Mouse (Mus musculus) c-Kit-positive CD71-negative TER-119-negative erythroid progenitor cells, embryonic 14.5 days (primary cell): Measurements from ENCODE around the gene Fndc7.
"Not testable (repeated sequence)": the region's sequence is repeated elsewhere in the genome, so short reads cannot be mapped to it uniquely, and the experiment has no call there.

Experiments used
- DNase-seq: peaks from one replicate; pipeline ENCODE4 v3.0.0-alpha.2; 2013; ENCODE audit warnings: low read depth

Gene Fndc7

DNA sequence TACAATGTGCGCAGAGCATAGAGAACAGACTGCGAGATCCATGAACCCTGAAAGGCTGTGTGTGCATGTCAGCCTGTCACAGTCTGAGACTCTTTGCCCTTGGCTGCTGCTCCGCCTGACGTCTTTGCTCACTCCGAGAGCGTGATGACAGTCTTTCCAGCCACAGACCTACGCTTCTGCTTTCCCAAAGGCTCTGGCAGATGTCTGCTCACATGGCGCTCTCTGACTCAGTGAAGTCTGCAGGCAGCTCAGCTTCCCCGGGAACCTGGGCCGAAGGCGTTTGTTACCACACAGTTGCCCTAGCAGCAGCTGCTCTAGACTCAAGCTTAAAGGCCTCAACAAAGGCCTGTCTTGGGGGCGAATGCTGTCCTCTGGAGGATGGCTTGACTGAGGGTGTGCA is 34.4 kb downstream of the Fndc7 start:
- no peak for DNase-seq

DNA sequence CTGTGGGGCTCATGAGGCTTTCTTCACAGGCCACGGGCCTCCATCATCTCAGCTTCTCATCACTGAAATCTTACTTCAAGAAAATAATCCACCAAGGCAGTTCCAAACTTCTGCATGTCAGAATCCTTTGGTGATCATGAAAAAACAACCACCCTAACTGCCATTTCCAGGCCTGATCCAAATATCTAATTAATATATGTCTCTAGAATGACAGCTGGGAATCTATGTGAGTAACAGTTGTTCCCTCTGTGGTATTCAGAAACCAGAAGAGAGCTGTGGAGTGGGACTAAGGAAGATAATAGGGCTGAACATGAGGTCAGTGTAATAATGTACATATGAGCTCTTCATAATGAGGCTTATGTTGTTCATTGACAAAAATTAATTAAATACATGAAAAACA is 36.5 kb downstream of the Fndc7 start:
- DNase-seq: no peak

DNA sequence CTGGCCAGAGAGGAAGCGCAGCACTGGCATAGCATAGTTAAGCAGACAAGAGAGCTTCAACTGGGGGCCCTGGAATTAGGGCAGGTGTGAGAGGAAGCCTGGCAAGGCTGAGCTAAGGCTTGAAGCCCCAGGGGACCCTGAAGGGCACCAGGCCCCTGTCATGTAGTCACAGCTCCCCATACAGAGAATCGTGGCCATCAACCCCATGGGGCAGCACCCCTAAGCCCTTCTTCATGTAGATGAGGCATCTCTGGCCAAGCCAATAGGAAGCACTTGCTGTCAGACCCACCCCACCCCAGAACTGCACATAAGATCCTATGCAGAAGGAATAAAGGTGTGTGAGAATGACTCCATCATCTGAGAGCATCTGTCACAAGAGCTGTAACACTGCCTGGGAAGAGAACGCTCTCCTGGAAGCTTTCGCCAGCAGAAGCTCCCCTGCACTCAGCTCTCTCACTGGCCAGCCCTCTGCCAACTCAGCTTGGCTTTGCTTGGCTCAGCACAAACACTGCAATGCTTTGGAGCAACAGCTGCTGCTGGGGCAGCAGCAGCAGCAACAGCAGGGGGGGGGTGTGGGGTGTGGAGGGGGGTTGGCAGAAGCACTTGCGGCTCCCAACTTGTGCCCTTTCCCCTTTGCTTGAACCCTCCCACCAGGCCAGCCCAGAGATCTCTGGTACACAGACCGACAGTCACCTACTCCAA is 37.7 kb downstream of the Fndc7 start:
- no peak for DNase-seq

DNA sequence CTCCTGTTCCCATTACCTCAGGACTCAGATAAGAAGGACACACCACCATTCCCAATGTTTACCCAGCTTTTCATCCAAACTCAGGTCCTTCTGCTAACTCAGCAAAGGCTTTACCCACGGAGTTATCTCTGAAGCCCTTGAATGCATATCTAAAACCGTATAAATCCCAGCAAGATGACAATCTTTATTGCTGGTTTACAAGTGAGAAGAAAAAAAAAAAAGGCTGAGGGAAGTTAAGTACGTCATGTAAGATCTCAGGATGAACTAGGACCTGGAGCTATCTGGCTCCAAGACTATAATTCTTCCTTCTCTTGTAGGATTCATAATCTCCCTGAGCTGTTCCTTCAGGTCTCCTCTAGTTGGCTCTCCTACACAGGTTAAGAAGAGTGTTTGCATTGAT is 38.3 kb downstream of the Fndc7 start:
- no peak for DNase-seq

DNA sequence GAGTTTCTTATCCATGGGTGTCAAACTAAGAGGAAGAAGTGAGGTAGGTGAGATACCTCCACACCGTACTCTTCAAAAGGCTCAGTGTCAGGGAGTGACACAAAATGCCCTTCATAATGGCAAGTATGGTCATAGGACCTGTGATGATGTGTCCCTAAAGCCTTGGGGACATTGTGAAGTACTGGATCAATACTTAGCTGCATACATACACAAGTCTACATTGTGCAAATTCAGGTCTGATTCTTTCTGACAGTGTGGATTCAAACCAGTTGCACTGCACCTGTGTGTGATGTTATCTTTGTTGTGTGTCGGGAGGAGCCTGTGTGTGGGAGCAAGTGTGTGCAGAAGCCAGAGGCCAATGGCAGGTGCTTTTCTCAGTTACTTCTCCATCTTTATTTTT is 38.7 kb downstream of the Fndc7 start:
- DNase-seq: no peak

DNA sequence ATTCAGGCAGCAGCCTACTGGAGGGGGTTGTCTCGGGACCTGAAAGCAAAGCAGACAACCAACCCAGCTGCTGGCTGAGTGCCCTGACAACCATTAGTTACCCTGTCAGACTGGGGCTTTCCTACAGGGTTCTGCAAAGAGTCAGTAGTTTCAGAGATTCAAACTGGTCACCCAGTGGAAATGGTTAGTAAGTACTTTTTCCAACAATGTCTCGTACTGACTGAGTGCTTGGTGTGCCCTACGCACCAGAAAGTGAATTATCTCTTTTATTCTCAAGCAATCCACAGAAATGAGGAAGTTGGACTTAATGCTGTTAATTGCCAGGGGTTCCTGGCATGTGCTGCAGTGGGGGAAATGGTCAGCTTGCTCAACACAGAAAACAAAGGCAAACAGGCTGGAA is 39.3 kb downstream of the Fndc7 start:
- no peak for DNase-seq

DNA sequence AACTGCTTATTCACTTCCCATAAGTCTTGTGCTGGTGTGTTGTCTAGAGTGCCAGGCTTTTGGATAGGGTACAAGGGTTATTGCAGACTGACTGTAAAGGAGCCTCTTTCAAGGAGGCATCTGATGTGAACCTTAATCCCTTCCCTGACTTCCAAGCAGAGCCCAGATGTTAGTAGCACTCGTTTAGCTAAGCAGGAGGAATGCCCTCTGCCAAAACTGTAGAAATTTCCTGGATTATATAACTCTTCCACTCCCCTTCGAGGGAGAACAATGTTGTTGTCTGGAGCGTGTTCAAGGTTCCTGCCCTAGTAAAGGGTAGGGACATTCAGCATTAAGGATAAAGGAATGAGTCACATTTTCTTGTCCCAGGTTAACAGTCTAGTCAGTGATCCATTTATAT is 43.2 kb downstream of the Fndc7 start:
- no peak for DNase-seq

DNA sequence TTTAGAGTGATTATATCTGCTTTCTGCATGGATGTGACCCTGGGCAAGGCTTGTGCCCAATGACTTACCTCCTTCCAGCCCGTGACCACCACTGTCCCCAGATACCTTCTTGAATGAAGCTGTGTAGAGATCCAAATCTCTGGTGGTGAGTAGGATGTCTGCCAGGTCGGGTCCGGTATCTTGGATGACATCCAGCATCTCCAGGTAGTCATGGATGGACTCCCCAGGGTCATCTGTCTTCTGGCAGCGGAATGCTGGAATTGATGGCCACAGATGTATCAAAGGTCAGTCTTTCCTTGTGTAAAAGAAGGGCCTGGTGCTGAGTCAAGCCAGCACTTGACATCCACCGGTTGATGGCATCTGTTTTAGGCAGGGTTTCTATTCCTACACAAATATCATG is 45.3 kb downstream of the Fndc7 start:
- no peak for DNase-seq

DNA sequence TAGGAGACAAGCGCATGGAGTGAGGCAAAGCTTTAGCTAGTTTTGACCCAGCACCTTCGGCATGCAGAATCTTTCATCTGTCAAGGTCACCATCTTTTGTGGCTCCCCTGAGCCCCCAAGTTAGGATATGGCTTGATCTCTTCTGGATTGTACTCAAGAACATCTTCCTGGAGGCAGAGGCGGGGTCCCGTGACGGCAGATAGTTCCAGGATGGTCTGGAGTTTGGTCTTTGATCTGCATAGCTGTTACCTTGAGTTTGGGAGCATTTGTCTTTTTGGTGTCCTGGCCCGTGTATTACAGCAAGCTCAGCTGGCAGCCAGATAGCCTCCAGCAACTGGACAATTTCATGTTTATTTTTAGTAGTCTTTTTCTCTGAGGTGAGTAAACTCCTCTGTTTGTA is 45.8 kb downstream of the Fndc7 start:
- no peak for DNase-seq

DNA sequence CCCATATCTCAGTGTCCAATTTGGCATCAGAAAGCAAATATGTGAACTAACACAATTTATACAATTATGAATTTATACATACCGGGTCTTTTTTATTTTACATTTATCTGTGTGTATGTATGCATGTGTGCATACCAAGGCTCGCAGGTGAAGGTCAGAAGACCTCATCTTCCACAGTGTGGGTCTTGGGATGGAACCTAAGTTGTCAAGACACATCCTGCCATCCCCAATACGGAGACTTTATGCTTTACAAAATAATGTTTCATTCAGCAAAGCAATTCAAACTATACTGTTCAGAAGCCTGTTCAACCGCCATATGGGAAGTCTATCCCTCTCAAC is 49.1 kb downstream of the Fndc7 start:
- no peak for DNase-seq

DNA sequence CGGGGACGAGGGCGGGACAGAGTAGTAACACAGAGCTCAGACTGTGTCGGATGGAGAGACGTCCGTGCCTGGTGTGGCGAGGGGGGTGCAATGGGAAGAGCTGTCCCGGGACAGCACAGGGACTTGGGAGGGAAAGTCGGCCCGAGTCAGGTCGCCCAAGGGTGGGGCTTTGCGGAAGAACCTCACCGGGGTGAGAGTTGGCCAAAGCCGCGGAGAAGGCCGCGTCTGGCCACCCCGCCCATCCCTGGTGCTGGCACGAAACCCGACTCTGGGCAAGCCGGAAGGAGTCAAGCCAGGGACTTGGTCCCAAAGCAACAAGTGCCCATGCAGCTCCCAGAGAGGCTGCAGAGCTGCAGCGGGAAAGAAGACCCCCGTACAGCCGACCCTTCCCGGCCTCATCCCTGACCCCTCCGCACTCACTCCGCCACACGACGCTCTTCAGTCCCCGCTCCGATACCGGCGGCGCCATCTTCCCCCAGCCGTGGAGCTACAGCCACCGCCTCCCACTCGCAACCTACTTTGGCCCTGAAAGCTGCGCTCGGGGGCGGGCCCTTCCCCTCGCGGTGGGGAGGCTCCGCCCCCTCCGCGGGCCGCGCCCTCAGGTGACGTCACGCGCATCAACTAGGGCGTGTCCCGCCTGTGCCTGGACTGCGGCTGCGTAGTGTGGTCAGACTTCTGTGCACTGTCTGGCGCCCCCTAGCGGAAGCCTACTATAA is 49.6 kb downstream of the Fndc7 start, which contains the start of gene Stxbp3:
Gene Stxbp3, minus strand, starts transcription at position 527 of the 716 bp plus-strand sequence.
- DNase-seq: peak; percentile 98

DNA sequence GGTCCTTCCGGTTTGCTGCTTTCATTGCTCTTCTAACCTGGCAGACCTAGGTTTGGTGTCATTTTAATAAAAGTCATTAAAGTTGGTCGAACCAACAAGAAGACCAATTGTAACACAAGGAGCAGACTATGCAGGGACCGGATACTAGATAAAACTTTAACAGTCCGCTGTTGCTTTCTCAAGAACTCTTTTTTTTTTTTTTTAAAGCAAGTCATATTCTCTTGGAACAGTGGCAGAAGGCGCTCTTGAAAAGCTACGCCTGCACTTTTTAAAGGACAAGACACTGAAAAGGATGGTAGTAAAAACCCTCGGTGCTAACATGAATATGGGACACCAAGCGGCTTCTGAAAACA is 50.2 kb downstream of the Fndc7 start:
- no peak for DNase-seq

DNA sequence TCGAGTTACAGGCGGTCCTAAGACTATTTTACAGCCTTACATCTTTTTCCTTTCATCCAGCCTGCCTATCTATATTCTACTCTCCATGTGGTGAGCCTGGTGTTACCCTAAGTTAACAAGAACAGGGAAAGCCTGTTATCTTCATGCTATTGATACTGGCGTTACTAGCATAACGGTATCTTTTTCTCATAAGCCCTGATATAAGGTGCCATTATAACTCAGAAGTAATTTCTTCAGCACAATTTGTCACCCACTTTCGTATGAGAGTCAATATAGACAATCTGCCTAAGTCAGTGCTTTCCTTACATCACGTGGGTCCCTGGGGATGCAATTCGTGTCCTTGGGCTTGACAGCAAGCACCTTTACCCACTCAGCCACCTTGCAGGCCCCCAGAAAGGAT is 50.8 kb downstream of the Fndc7 start:
- no peak for DNase-seq

DNA sequence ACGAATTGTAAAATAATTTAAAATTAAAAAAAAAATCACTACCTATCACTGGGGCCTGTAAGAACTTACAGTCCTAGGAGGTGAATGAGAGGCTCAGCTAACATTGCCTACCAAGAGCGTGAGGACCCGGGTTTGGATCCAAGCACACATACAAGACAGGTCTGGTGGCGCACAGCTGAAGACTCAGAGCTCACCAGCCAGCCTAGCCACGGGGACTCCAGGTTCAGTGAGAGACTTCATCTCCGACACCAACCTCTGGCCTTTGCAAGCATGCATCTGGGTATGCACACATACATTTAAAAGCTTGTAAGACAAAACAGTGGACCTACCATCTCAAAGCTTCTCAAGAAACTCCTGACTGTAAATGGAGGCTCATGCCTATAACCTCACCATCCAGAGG is 52.9 kb downstream of the Fndc7 start:
- DNase-seq: no peak

DNA sequence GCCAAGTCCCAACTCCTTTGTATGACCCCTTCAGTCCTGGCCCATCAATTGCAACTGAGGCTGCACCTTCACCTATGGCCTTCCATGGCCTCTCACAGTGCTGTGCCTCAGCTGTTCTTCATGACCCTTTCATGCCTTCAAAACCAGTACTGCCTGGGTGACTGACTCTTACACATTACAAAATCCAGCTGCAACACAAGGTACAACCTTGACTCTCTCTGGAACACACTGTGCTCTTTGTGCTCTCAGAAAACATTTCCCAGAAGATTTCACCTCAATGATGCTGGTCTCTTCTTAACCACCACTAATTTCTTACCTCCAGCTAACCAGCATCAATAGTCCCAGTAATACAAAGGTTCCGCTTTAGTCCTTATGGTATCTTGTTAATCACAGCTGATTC is 56.1 kb downstream of the Fndc7 start:
- DNase-seq: not testable (repeated sequence)

DNA sequence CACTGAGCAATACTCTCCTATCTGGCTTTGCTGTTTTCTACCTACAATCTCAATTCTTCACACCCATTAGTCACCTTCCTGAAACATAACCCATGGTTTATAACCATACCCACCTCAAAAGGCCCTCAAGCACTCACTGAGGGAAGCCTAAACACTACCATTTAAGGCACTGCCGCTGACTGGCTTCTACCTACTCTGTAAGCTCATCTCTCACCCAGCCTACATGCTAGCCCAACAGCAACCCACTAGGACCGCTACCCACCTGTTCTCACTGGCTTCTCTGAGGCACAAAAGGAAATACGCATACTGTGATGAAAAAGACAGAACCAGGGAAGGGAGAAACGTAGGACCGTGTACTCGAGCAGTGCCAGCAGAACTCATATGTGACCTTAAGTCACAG is 58.1 kb downstream of the Fndc7 start:
- no peak for DNase-seq

DNA sequence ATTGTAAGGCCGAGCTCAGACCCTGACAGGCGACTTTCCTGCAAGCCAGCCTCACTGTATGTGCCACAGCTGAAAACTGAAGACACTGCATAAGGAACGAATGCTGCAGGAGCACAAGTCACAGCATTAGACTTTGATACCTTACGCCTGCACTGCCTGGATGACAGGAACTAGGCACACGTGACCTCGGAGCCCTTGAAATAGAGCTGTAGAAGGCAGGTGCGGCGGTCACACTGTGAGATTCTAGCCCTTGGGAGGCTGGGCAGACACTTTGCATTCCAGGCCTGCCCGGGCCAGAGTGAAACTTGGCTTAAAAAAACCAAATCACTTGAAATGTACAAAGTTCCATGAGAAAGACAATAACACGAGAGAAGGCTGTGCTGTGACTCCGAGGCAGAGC is 59.3 kb downstream of the Fndc7 start:
- DNase-seq: no peak

DNA sequence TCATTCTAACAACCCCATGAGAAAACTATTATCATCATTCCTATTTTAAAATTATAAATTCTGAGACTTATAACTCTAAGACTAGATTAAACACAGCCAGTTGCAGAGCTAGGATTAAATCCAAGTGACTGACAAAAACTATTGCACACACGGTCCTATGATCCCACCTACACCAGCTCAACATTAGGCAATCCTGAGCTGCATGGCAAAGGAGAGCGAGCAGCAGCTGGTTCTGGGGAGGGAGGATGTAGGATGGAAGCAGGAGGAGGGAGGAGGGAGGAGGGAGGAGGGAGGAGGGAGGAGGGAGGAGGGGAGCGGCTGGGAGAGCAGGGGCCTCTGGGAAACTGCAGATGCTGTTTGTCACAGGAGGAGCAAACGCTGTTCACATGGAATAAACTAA is 74.2 kb downstream of the Fndc7 start:
- no peak for DNase-seq

DNA sequence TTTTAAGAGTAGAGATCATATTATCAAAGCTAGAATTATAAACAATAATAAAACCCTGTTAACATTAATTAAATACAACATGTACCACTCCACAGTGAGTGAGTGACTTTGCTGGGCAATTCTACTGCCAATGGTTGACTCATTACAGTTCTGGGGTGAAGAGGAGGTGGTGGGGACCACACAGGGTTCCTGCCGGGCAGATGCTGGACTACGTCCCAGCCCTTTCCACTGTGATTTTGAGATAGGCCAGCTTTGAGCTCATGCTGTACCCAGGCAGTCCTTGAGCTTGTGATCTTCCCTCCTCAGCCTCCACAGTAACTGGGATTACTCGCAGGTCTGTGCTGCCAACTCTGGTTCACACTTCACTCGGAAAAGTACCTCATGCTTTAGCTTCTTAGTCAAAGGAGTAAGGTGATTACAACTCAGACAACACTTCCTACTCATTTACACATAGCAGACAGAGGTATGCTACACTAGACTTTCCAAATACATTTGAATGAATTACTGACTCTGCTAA is 79.0 kb downstream of the Fndc7 start:
- DNase-seq: no peak

DNA sequence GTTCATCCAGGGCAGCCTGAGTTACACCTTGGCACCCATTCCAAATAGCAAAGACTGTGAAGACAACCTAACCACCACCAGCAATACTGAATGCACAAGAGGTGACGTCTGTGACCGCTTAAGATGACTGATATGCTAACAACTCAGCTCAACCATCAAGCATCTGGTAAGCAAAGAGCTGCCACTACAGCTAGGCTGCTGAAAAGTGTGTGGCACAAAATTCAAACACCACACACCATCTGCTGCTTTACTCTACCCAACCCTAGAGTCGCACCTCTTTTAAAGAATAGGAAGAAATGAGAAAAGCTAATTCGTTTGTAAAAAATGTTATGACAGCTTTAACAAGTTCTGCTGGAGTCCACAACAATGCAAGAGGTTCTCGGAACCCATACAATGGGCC is 84.2 kb downstream of the Fndc7 start:
- DNase-seq: no peak
